Mouse (Mus musculus) inflammation-experienced regulatory T-cells, adult 6 months (primary cell): ENCODE measurements around the gene Angptl7. TPM values are rescaled to one million over a fixed set of nuclear protein-coding genes. Genes with fewer than 3 reads are reported as not detected.

Experiments used
- ATAC-seq: one replicate; pipeline ENCODE4 v1.8.0; 2017
- polyA plus RNA-seq, 3 experiments: library from polyadenylated mRNA; unstranded; fragments of 100-300 nt; shearing (Covaris generic); gene quantifications; one replicate each; pipeline ENCODE4 v1.2.1; 2017

Gene Angptl7
- under 1 TPM; 0.16 to 0.61 (median 0.36) TPM for polyA plus RNA-seq

DNA sequence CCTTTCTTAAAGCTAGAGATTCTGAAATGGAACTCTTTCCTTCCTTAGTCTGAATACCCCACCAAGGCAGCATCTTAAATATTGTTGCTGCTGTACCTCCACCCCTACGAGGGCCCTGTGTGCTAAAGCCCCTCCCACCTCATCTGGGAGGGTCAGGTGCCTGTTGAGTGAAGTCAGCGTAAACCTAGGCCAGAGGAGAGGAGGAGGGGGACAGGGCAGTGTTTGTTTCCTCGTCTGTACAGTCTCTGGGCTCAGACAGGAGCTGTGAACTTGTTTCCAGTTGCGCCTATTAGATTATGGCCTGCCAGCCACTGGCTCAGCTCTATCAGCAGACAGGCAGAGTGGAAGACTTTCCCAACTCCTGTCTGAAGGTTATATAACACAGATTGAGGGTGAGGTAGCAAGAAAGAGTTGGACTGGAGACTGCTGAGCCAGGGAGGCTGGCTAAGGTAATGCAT is at the start of gene Angptl7:
Gene Angptl7 (minus strand): TSS at position 51 of the 458 bp plus-strand sequence.
- no peak for ATAC-seq

DNA sequence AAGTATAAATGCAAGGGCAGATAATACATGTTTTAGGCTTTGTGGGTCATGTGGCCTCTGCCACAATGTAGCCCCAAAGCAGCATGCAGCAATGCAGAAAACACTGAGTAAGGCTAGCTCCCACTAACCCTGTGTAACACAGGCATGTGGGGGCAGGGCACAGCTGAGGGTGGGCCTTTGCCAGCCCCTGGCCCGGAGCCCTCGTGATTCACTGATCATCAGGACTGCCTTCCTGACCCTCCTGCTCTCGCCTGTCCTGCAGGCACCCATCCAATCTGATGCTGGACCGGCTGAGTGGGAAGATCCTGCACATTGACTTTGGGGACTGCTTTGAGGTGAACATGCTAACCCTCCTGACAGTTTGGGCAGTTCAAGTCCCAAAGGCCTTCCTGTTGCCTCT is 48.8 kb upstream of the Angptl7 start:
- ATAC-seq, result no peak

DNA sequence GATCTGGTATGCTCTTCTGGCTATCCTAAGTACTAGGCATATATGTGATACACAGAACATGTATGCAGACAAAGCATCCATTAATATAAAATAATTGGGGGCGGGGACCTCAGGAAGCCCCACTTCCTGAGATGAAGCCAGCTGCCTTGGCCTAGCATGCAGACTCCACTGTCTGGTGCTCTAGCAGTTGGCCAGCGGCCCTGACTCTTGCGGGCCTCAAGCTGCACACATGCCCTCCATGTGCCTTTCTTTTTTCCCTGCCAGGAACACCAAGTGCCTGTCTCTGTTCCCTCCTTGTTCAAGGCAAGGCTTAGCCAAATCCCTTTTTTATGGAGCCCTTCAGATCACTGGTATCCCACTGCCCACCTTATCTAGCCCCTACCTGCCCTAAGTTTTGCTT is 35.6 kb upstream of the Angptl7 start:
- ATAC-seq, result no peak

DNA sequence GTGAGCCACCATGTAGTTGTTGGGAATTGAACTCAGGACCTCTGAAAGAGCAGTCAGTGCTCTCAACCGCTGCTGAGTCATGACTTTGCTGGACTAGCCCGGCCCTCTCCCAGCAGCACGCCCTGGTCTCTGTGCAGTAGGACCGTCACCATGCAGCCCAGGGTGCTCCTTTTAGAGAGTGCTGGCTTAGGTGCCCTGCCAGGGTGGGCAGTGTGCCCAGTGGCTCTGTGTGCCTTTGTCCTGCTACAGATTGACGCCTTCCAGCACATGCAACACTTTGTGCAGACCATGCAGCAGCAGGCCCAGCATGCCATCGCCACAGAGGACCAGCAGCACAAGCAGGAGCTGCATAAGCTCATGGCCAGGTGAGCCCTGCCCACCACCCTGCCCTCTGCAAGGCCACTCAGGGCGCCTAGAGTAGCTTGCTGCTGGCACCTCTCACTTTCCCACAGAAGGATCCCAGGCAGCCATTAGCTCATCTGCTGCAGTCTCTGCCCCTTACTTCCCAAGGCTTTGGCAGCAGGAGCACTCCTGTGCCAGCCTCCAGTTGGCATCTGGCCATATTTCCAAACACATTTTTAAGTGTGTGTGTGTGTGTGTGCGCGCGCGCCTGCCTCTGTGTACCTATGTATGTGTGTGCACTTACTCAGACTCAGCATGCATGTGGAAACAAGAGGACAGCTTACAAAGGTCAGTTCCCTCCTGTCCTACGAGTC is 33.5 kb upstream of the Angptl7 start:
- ATAC-seq, result no peak

DNA sequence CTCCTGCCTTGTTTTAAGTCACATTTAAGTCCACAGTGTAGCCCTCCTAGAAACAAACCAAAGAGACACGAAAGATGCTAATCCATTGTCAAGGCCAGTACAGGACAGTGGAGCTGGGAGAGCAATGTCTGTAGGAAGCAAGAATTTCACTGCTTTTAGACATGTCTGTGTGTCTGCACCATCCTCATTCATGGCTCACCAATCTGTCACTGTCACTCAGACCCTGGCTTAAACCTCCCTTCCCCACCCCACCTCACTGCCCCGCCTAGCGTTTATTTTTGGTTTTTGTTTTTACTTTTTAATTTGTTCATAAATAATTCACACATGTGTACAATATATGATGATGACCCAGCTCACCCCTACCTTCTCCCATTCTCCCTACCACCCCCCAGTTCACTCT is 32.3 kb upstream of the Angptl7 start:
- ATAC-seq, result no peak

DNA sequence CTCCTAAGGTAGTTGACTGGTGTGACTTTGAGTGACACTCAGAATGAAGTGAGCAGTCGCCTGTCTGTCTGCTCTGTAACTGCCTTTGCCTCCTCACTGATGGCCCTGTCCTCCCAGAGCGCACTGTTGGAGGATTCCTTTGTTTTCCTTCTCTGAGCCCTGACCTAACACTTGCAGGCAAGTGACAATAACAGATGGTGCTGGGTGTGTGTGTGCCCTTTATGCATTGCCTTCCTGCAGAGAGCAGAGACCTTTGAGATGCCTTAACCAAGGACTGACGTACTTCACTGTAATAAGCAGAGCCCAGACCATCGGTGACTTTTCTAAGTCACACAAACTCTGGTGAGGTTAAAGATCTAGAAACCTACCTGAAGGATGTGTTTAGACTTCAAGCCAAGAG is 31.1 kb upstream of the Angptl7 start:
- no peak for ATAC-seq

DNA sequence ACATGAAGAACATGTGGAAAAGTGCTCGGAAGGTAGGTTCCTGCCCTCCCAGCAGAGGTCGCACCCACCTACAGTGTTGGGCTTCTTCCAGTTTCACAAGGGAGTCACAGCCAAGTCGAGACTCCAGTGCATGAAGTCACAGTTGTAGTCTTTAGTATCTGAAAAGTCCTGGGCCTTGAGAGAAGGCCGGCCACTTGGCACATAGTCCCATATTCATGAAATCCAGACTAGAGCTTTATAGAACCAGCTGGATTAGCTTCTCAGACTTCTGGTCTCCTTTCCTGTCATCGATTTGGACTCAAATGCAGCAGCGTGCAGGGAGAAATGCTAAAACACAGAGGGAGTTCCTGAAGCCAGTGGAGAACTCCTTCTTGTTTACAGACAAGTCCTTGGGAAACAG is 30.5 kb upstream of the Angptl7 start:
- ATAC-seq, result no peak

DNA sequence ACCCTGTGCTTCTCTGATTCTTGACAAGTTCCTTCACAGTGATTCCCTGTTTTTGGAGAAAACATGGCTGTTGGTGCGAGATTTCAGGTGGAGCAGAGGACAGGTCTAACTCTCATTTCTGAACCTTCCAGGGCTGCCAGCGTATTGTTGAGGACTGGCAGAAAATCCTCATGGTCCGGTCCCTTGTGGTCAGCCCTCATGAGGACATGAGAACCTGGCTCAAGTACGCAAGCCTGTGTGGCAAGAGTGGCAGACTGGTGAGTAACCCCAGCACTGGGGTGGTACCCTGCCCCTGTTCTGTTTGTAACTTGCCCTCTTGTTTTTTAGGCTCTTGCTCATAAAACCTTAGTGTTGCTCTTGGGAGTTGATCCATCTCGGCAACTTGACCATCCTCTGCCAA is 30.1 kb upstream of the Angptl7 start:
- no peak for ATAC-seq

DNA sequence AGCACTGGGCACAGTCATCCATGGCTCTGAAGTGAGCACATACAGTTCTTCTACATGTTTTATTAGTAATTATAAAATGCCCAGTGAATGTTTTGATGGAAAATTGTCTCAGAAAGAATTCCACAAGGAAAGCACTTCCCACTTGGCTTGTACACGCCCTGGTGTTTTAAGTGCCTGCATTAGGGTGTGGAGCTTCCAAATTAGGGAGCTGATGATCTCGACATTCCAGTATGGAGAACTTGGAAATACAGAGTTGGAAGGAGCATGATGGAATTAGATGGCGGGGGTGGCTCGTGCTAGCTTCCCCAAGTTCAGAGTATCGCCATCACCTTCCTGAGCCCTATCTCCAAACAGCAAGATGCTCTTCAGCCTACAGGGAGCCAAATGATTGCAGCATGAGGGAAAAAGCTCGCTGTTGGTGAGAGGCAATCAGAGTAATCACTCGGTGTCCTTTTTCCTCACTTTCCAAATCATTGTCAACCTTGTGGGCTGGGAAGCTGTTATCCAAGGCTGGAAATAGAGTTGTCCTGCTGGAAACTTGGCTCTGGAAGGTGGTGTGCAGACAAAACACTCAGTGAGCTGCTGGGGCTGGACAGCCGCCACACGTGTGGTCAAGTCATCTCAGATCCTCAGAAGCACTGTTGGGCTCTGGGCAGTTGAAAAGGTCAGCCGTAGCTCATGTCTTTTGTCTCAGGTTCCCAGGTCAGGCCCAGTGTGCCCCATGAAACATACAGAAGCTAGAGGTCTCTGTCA is 27.1 kb upstream of the Angptl7 start:
- no peak for ATAC-seq

DNA sequence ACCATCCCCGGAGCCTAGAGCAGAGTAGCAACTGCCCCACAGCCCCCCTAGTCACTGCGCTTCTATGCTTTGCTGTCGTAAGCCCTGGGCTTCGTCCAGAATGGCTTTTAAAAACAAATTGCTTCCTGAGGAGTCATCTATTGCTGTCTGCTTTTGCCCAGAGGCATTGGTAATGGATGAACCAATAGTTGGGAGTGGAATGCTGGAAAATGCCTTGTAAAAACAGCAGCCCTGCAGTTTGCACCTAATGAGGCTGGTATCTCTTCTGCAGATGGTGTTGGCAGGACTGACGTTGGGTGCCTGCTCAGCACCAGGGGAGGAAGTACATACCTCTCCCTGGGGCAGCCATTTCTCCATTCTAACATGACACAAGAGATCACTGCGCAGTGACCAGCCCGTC is 23.3 kb upstream of the Angptl7 start:
- no peak for ATAC-seq

DNA sequence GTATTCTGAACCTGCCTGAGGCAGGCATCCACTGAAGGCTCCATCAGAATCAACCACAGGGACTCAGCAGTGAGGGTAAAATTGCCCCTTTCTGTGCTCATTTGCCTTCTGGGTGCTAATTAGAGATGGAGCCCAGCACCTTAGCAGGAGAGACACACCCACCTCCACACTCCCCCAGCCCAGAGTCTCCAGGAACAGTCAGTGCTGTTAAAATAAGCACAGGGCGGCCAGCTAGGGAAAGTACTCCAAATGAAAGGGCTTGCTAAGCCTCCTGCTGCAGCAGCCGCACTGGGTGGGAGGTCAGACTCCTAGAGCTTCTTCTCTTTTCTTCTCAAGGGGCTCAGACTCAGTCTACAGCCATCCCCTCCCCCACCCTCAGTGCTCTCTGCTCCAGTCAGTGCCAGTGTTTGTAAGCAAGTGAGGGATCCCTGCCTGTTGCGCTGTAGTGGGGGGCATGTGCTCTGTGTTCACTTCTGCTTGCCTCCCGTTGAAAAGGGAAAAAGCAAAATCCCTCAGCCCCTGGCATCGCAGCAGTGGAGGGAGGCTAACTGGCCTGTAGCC is 18.1 kb upstream of the Angptl7 start:
- ATAC-seq, result no peak

DNA sequence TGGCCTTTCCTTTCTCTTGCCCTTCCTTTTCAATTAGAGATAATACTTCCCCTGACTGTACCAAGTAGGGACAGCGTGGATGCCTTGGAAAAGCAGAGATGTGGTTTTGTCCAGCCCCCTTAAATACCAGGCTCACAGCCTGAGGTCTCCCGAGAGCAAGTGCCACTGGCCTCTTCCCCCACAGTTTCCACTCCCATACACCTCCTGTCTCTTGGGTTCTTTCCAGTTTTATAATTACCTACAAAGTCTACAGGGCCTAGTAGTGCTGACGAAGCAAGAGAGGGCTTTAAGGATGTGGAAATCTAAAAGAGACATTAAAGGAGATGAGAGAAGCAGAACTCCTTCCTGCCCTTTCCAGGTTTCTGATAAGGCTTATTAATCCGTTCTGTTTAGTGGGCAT is 17.5 kb upstream of the Angptl7 start:
- no peak for ATAC-seq

DNA sequence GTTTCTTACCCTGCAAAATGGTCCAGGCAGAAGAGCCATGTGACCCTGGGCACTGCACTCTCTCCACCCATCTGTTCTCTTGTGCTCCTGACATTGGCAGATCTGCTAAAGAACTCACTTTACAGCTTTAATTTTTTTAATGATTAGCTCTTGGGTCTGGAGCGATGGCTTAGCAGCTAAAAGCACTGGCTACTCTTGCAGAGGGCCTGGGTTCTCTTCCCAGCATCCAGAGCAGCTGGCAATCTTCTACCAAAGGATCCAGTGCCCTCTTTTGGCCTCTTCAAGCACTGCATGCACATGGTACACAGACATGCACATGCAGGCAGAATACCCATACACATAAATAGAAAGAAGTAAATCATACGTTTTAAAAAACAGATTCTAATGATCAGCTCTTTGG is 15.1 kb upstream of the Angptl7 start:
- ATAC-seq, result no peak

DNA sequence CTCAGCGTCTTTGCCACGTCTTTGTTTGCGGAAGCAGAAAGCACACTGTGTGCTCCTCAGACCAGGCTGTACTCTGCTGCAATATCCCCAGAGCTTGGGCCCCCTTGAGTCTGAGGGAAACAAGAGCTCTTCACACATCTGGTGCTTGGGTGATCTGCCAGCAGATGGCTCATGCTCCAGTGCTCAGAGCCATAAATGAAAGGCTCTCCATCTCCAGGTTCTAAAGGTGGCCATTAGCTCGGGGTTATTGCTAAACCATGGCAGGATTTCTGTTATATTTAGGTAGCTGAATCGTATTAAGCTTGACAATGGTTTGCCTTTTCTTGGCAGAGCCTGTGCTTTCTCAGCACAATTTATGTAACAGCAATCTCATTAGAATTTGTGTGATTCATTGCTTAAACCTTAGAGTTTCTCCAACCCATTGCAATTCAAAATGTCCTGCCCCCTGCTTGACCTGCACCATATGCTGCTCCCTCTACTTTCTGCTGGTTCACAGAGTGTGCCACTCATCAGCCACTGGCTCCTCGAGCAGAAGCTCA is 12.8 kb upstream of the Angptl7 start:
- no peak for ATAC-seq

DNA sequence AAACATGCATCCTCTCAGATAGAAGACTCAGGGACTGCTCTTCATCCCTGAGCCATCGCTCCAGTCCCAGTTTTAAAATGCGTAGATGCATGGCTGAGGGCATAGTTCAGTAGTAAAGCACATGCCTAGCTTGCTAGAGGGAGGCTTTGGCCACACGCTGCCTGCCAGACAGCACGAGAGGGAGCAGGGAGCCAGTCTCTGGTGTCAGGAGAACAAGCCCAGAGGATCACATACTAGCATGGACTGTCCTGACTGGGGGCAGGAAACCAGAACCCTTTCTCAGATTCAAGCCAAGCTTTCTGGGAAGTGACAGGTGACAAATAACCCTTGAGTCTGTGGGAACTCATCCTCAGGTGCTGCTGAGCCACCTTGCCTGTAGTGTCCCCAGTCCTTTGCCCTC is 11.1 kb upstream of the Angptl7 start:
- no peak for ATAC-seq

DNA sequence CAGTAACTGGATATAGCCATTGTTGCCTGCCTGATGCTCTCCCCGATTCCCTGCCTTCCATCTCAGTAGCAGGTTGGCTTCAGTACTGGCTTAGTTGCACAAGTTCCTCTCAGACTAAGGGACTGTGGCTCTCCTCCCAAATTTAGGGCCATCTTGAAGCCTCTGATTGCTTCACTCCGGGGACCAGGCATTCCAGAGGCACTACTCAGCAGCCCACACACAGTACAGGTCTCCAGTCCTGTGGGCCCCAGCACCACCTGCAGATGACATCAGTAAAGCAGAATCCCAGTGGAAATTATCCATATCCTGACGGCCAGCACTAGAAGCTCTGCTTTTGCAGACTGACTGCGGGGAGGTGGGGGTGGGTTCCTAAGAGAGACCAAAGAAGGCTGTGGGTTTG is 10.4 kb upstream of the Angptl7 start:
- ATAC-seq, result no peak

DNA sequence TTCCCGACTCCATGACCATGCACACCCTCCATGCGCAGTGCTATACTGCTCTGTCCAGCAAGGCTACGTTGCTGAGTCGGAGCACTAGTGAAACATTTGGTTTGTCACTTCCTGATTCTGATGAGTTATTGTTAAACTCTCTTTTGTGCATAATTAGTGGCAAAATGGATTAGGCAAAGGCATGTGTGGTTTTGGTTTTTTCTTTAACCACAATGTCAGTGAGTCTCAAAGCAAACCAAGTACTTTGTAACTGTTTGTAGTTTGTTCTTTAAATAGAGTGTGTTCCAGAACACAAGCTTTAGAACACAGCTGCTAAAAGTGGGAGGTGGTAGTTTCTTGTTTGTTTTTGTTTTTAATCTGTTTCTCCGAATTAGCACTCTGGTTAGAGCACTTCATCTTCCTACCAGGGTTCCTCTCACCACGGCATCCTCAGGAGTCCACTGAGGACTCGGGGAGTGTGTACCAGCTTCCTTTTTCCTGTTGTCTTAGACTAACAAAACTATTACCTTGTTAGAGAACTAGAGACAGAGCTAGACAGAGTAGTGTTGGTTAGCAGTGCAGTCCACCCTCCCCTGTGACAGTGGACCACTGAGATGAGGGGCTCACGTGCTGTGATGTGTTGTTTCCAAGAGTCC is 9.3 kb upstream of the Angptl7 start:
- ATAC-seq, result peak; percentile 86

DNA sequence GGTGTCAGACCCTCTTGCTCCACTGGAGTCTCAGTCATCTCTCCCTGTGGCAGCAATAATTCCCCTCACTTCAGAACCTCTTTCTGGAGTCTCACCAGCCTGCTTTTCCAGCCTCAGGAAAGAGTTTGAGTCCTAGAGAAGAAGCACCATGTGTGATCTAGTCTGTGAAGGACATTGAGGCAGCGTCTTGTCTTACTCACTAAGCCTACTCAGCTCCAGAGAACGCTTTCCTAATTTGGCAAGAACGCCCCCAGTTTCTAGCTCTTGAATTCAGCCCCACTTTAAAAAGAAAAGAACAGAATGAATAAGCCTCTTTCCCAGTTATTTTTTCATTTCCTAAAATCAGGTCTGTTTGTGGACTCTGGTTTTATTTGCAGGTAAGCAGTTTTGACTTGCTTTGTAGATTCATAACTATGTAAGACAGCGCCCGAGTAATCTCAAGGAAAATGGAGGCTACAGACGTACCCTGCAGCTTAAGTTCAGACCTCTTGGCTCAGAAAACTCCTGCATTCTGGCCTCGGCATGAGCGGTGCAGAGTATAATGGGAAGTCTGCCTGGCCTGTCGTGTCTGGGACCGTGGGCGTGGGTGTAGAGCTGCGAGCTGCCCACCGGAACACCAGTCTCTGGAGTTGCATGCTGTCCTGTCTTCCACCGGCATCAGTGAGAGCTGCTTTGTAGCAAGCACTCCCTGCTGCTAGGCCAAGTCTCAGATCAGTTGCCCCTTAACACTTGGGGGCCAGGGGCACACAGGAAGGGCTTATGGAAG is 8.0 kb upstream of the Angptl7 start:
- ATAC-seq, result no peak

DNA sequence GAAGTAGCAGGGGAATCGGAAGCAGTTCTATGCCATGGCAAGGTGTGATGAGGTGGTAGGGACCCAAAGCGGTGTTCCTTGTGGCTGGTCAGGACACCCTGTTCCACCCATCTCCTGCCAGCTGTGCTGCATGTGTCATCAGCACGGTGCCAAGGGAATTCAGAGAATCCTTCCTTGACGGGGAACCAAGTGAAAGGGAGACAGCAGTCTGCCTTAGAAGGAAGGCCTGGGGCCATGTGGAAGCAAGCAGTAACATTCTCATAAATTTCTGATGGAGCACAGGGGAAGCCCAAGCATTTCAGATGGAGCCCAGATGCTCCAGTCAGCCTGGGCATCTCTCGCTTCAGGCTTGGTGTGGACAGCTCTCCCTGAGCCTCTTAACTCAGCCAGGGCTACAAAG is 7.3 kb upstream of the Angptl7 start:
- no peak for ATAC-seq

DNA sequence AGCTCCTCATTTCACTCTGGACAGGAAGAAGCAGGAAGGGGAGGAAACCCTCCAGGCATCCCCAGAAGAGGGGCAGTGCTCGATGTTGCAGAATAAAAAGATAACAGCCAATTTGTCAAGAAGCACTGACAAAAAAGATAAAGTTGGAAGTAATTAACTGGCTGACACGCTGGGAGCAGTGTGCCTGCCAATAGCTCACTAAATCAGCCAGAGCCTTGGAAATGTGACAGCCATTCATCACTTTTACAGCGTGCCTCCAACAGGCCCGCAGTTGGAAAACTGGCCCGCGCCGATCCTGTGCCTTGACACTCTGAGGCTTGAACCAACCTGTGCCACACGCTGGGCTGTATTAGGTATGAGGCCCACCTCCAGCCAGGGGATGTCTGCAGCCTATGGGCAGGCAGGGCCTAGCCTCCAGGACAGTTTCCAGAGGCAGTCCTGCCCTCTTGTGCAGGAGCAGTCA is 4.3 kb upstream of the Angptl7 start:
- ATAC-seq, result no peak

DNA sequence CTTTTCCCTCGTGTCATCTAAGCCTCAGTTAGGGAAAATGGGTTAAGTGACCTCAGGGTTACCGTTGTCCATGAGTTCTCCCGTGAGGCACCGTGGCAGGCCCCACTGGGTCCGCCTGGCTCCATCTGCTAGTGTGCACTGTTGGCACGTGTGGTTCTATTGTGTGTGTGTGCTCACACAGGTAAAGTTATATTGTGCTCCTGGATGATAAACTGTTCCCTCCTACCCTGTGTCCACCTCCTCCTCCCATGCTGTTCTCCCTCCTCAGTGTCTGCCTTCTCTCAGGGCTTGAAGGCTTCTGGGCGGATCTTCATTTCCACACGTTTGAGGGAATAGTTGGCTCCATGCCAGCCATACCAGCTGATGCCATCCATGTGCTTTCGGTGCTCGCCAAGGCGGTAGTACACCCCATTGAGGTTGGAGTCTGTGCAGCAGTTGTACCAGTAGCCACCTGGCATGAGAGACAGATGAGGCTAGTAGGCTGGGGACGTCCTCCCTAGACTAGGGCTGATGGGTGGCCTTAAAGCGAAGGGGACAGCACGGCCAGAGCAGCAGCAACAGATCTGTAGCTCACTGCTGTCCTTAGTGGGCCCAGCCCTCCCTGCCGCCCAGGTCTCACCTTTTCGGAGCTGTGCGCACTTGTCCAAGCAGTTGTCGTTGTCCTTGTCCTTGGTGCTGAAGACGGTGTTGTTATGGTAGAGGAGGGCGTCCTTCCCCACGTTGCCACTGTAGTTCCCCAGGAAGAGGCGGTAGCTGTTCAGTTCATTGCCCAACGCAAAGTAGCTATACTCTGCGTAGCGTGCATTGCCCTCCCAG is 4.2 kb downstream of the Angptl7 start:
- no peak for ATAC-seq
